Mouse (Mus musculus): ENCODE data around the gene Ppm1e.

Gene Ppm1e

DNA sequence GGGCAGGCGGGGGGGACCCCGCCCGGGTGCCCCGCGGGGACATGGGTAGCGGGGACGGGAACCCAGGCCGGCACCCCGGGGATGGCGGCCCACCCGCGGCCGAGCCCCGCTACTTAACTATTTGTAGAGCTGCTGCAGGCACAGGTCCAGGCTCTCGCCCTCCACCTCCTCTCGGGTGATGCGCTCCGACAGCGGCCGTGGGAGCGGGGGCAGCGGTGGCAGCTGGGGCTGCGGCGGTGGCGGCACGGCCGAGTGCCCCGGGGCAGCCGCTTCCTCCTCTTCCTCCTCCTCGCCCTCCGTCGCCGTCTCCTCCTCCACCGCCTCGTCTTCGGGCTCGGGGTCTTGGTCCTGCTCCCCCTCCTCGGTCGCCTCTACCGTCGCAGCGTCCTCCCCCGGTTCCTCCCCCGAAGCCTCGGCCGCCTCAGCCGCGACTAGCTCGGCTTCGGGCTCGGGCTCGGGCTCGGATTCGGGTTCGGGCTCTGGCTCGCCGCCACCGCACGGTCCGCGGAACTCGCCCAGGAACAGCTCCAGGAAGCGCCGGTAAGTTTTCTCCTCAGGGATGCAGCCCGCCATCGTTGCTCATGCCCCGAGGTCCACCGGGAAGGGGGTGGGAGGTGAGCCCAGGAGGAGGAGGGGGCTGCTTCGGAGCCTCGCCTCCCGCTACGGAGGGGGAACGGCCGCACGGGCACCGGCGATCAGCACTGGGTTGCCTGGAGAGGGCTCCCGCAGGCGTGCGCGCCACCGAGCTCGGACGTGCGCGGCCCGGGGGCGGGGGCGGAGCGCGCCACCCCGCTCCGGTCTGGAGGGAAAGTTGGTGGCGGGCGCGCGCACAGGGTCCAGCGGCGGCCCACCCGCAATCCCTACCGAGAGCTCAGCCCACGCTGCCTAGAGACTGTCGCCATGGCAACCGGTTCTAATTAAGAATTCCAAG lies at the start of gene Ppm1e:
TSS of gene Ppm1e (minus strand) at position 693 of the 931 bp plus-strand sequence.
- DNase-seq (ENCODE audit: low read depth, low spot score), result peak; percentile 65
- Histone ChIP-seq H3K27me3 (ENCODE audit: control insufficient read depth, insufficient read depth, low read length, poor library complexity, severe bottlenecking) (no peaks in the 10 kb centered on the region), H3K36me3 (ENCODE audit: control insufficient read depth, insufficient read depth, low read length, poor library complexity, severe bottlenecking) (no peaks in the 10 kb centered on the region)

DNA sequence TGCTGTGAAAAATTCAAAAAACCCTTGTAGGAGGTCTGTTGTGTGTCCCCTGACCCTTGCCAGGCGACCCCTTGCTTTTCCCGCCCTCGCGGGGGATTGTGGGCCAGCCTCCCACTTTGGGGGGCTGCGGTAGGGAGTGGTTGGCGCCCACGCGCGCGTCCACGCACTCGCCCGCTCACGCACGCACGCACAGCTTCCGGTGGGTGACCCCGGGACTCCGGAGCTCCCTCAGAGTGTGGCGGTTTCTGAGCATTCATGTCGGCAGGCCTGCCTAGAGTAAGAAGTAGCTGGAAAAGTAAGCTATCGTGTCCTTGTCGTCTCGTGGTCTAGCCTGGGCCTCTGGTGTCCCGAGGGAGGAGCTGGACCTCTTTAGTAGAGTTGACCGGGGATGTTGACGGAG lies 46.1 kb upstream of the Ppm1e start, which contains the start of the genes Rad51c and Tex14:
TSS of gene Rad51c (minus strand) at position 79 of the 400 bp plus-strand sequence.
TSS of gene Tex14 (plus strand) at position 190 of the 400 bp plus-strand sequence.
- DNase-seq (ENCODE audit: low read depth, low spot score), result no peak
- H3K36me3 ChIP-seq (ENCODE audit: control insufficient read depth, insufficient read depth, low read length, poor library complexity, severe bottlenecking), result no peaks in the 10 kb centered on the region
- H3K27me3 ChIP-seq (ENCODE audit: control insufficient read depth, insufficient read depth, low read length, poor library complexity, severe bottlenecking), result no peaks in the 10 kb centered on the region

DNA sequence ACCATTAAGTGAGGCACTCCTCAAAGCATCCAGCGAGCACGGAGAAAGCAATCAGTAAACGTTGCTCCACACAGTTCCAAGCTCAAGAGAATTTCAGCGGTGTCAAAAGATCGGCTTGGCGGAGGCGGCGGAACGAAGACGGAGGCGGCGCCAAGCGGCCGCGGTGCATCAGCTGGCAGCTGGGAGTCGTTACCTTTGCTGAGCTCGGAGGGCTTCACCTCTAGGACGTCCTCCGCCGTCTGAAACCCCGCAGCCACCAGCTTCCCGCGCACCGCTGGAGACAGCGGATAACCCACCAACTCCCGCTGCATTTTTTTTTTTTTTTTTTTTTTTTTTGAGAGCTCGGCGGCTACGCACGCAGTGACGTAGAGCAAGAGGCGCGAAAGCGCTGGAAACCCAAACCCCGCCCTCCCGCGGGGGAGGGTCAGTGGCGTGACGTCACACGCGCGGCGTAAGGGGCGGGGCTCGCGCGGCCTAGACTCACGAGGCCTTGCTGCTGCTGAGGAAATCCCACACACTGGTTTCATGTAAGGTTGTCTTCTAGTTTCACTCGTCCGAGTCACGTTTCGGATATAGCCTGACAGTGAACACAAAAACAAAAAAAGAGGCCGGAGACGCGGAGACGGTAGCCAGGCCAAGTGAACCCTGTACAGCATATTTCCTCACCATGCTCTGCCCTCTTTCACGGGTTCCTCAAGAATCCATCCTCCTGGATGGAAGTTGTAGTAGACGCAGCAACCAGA lies 45.5 kb upstream of the Ppm1e start:
- no peaks in the 10 kb centered on the region for H3K36me3 ChIP-seq (ENCODE audit: control insufficient read depth, insufficient read depth, low read length, poor library complexity, severe bottlenecking)
- no peaks in the 10 kb centered on the region for H3K27me3 ChIP-seq (ENCODE audit: control insufficient read depth, insufficient read depth, low read length, poor library complexity, severe bottlenecking)
- peak; percentile 99 for DNase-seq (ENCODE audit: low read depth, low spot score)

DNA sequence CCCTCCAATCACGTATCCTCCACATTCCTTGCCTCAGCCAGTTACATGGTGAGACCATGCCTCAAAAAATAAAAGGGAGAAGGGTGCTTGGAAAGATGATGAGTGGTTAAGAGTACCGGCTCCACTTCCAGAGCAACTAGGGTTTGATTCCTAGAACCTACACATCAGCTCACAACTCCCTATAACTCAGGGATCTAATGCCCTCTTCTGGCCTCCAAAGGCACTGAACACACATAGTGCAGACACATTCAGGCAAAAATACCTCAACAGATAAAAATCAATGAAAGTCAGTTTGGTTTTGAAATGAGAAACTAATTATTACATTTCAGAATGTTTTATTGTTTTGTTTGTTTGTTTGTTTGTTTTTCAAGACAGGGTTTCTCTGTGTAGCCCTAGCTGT lies 39.6 kb upstream of the Ppm1e start:
- no peaks in the 10 kb centered on the region for H3K36me3 ChIP-seq (ENCODE audit: control insufficient read depth, insufficient read depth, low read length, poor library complexity, severe bottlenecking)
- no peak for DNase-seq (ENCODE audit: low read depth, low spot score)

DNA sequence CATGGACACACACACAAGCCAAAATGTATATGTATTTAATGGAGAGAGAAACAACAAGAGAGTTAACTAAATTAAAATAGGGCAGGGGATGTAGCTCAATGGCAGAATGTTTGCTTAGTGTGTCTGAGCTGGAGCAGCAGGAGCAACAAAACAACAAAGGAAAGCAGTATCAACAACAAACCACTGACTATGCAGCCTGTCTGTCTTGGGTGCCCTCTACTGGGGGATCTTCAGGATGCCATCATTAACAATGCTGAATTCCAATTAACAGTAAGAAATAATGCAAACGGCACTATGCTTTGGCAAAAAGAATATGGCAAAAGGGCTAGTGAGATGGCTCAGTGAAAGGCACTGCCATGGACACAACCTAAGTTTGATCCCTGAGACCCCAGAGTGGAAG lies 35.0 kb upstream of the Ppm1e start:
- no peaks in the 10 kb centered on the region for H3K27me3 ChIP-seq (ENCODE audit: control insufficient read depth, insufficient read depth, low read length, poor library complexity, severe bottlenecking)
- peak; percentile 60 for DNase-seq (ENCODE audit: low read depth, low spot score)
- H3K36me3 ChIP-seq (ENCODE audit: control insufficient read depth, insufficient read depth, low read length, poor library complexity, severe bottlenecking), result peaks cover 1% of the 10 kb centered on the region; the same call in 1 of the 2 replicates

More for the DNA sequence above, 39.6 kb upstream of the Ppm1e start:
- H3K27me3 ChIP-seq (ENCODE audit: control insufficient read depth, insufficient read depth, low read length, poor library complexity, severe bottlenecking), result no peaks in the 10 kb centered on the region

DNA sequence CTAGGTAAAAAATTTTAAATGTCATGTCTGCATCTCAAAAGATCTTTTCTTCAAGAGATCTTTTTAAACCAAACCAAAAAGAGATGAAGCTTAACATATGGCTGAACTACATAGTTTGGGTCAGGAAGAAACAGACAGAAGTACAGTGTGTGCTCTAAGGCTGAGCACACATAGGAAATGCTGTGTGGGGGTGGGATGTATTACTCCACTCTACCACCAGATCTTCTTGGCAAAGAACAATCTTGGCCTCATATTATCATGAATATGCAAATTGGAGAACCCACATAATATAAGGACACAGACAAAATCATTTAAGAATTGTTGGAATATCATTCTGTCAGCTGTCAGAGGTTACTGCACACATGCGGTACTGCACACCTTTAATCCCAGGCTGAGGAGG lies 26.9 kb upstream of the Ppm1e start:
- no peak for DNase-seq (ENCODE audit: low read depth, low spot score)
- H3K36me3 ChIP-seq (ENCODE audit: control insufficient read depth, insufficient read depth, low read length, poor library complexity, severe bottlenecking), result no peaks in the 10 kb centered on the region
- H3K27me3 ChIP-seq (ENCODE audit: control insufficient read depth, insufficient read depth, low read length, poor library complexity, severe bottlenecking), result no peaks in the 10 kb centered on the region

DNA sequence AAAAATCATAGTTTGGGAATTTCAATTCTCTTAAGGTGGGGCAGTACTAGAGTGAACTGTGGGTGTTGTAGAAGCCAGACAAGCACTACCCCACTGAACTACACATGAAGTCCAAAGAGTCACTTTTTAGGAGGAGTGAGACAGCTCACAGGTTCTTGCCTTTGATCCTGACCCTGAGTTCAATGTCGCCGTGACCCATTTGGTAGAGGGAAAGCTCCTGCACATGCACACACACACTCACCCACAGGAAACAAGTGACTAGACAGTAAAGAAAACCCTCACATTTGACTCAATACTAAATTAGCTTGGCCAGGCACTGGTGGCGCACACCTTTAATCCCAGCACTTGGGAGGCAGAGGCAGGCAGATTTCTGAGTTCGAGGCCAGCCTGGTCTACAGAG lies 25.7 kb upstream of the Ppm1e start:
- DNase-seq (ENCODE audit: low read depth, low spot score), result no peak

DNA sequence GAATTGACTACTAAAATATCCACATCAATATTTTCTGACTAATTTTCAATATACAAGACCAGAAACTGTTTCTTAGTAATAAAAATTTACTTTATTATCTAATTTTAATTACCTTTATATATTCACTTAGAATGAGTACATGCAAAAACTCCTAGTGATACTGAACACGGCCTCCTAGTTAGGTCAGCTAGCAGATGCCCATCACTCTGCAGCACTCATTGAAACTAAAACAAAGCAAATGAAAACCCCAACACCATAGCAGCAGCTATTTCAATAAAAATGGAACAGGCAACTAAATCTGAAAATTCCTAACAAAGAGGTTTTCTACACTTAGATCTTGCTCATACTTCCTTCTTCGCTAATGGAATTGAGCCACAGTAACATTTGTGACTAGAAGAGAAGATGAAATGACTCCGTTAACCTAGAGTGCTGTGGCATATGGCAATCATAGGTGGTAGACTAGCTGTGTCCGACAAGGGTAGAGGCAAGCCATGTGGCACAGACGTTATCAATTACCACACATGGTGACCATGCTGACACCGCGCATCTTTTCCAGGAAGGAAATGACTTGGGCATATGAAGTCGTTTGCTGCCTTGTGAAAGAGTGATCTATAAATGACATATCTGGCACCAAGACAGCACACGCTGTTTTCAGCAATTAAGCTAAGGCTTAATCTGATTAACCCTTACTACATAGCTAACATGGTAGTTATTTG lies 9.2 kb upstream of the Ppm1e start:
- no peaks in the 10 kb centered on the region for H3K27me3 ChIP-seq (ENCODE audit: control insufficient read depth, insufficient read depth, low read length, poor library complexity, severe bottlenecking)
- DNase-seq (ENCODE audit: low read depth, low spot score), result no peak
- no peaks in the 10 kb centered on the region for H3K36me3 ChIP-seq (ENCODE audit: control insufficient read depth, insufficient read depth, low read length, poor library complexity, severe bottlenecking)

More for the DNA sequence above, 25.7 kb upstream of the Ppm1e start:
- H3K27me3 ChIP-seq (ENCODE audit: control insufficient read depth, insufficient read depth, low read length, poor library complexity, severe bottlenecking), result no peaks in the 10 kb centered on the region
- H3K36me3 ChIP-seq (ENCODE audit: control insufficient read depth, insufficient read depth, low read length, poor library complexity, severe bottlenecking), result no peaks in the 10 kb centered on the region

DNA sequence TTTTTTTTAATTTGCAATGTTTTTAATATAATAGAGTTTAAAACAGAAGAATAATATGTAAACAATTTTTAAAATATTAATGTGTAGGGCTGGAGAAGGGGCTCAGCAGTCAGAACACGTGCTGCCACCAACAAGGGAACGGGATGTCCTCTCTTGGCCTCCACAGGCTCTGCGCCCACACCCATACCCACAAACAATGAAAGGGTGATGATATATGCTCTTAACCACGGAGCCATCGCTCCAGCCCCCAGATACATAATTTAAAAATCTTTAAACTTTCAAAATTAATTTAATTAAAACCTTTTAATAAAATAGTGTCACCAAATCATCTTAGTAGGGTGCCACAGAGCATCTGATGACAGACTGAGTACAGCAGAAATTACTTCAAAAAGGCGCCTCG lies 8.2 kb upstream of the Ppm1e start:
- no peak for DNase-seq (ENCODE audit: low read depth, low spot score)
- no peaks in the 10 kb centered on the region for H3K27me3 ChIP-seq (ENCODE audit: control insufficient read depth, insufficient read depth, low read length, poor library complexity, severe bottlenecking)
- H3K36me3 ChIP-seq (ENCODE audit: control insufficient read depth, insufficient read depth, low read length, poor library complexity, severe bottlenecking), result no peaks in the 10 kb centered on the region

DNA sequence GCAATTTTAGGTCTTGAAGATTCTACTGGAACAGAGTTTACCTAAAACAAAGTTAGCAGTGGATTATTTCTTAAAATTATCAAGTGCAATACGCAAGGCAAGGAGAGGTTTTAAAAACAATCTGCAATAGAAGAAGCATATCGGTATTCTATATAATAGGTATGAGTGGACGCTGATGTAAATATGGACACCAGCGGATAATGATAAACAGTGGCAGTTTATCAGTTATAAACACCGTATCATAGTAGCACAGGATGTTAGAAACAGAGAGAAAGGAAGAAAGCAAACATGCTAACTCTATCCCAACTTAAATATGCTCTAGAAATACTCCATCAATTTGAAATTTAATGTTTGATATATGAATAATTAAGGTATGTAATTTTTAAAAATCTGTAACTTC lies 6.3 kb upstream of the Ppm1e start:
- H3K27me3 ChIP-seq (ENCODE audit: control insufficient read depth, insufficient read depth, low read length, poor library complexity, severe bottlenecking), result no peaks in the 10 kb centered on the region

DNA sequence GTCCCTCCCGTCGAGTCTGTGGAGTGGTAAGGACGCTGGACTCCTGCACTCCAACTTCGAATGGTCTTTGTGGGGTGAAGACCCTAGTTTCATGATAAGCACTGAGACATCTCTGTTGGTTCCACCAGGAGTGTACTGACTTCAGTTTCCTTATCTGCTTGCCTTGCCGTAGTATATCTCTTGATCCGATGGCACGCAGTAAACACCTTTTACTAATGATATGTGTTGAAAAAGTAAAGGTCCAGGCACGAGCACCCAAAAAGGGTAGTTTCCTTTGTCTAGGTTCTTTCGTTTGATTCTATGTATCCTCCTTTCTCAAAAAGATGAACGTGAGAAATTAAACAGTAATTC lies 414 bp upstream of the Ppm1e start:
- Histone ChIP-seq H3K36me3 (ENCODE audit: control insufficient read depth, insufficient read depth, low read length, poor library complexity, severe bottlenecking) (no peaks in the 10 kb centered on the region), H3K27me3 (ENCODE audit: control insufficient read depth, insufficient read depth, low read length, poor library complexity, severe bottlenecking) (no peaks in the 10 kb centered on the region)
- no peak for DNase-seq (ENCODE audit: low read depth, low spot score)

More for the DNA sequence above, 6.3 kb upstream of the Ppm1e start:
- DNase-seq (ENCODE audit: low read depth, low spot score), result no peak
- no peaks in the 10 kb centered on the region for H3K36me3 ChIP-seq (ENCODE audit: control insufficient read depth, insufficient read depth, low read length, poor library complexity, severe bottlenecking)

DNA sequence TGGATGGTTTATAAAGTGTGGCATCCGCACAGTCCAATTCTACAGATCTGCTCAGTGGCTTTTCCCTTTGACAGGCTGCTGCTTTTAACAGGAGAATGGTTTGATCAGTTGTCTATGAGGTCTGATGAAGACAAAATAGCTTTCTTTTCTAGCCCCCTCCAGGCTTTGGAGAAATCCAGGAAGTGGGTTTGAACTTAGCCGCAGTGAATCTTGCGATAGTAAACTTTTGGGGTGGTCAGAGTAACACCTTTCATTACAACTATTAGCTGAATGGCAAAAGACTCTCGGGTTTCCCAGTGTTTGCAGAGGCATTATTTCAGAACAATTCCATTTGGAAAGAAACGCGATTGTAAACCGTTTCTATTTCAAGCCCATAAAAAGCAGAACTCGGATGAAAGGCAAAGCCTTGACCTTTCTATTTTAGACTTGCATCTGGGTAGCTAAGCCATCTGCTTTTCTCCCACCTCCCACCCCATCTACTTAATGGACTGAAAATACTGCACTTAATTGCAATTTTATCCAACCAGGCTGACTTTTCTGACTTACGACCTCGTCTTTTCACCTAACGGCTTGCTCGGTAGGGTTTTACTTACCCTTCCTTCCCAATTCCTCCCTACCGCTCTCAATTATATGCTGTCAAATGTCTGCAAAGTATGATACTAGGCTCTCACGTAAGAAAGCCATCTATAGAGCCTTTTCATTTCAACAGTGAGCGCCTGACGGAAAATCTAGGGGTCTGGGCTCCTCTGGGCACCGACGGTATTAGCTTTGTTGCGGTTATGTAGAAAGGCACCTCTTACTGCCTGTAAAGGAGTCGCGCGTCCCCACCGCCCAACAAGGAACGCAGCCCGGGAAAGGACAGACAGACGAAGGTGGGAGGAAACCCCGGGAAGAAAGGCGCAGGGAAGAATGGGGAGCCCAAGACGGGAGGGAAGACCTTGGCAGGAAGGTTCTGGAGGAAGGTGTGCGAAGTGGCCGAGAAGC lies 1.2 kb downstream of the Ppm1e start:
- Histone ChIP-seq H3K36me3 (ENCODE audit: control insufficient read depth, insufficient read depth, low read length, poor library complexity, severe bottlenecking) (no peaks in the 10 kb centered on the region), H3K27me3 (ENCODE audit: control insufficient read depth, insufficient read depth, low read length, poor library complexity, severe bottlenecking) (no peaks in the 10 kb centered on the region)
- peak; percentile 19 for DNase-seq (ENCODE audit: low read depth, low spot score)

DNA sequence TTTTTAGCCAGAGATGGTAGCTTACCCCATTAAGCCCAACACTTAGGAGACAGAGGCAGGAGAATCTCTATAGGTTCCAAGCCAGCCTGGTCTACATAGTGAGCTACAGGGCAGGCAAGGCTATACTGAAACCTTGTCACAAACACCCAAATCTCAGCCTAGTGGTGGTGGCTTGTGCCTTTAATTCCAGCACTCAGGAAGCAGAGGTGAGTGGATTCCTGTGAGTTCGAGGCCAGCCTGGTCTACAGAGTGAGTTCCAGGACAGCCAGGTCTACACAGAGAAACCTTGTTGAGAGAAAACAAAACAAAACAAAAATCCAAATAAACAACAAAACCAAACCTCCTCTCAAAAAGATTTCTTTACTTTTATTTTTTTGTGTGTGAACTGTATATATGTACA lies 4.0 kb downstream of the Ppm1e start:
- H3K36me3 ChIP-seq (ENCODE audit: control insufficient read depth, insufficient read depth, low read length, poor library complexity, severe bottlenecking), result no peaks in the 10 kb centered on the region
- no peak for DNase-seq (ENCODE audit: low read depth, low spot score)
- no peaks in the 10 kb centered on the region for H3K27me3 ChIP-seq (ENCODE audit: control insufficient read depth, insufficient read depth, low read length, poor library complexity, severe bottlenecking)

Data from splenic B cell, adult 2 months (primary cell).